Mouse (Mus musculus): ENCODE measurements at regions not wholly inside any gene's neighbourhood (a gene's known extent, or its start where the extent isn't known, plus 50 kb on each side); places are given as distances from the start of the nearest gene placed in this dataset.

GRCm38 (mm10) chr8:34359776-34360175, 248.2 kb upstream of the Gm10131 start:
- Histone ChIP-seq H3K79me2 (ENCODE audit: control insufficient read depth, insufficient read depth, low read length, poor library complexity) (no peaks in the 10 kb centered on the region), H3K9ac (ENCODE audit: control insufficient read depth, low read depth, low read length, poor library complexity, severe bottlenecking) (no peak overlapping the region), H3K27ac (ENCODE audit: control insufficient read depth, low read depth, low read length) (no peak overlapping the region), H3K4me3 (ENCODE audit: control insufficient read depth in 1 of 2, insufficient read depth in 1 of 2, low read depth in 2 of 2, low read length in 2 of 2) (no peak overlapping the region), H3K4me1 (ENCODE audit: control insufficient read depth in 1 of 2, insufficient read depth in 2 of 2, low read length in 2 of 2) (no peaks in the 10 kb centered on the region), H3K27me3 (ENCODE audit: control insufficient read depth in 1 of 2, insufficient read depth in 2 of 2, low read length in 2 of 2) (no peaks in the 10 kb centered on the region), H3K36me3 (ENCODE audit: control insufficient read depth in 1 of 2, insufficient read depth in 2 of 2, low read length in 2 of 2) (no peaks in the 10 kb centered on the region), H3K9me3 (replicated peaks; ENCODE audit: insufficient read depth, low read length) (no peaks in the 10 kb centered on the region)
- TF ChIP-seq CHD1 (IDR thresholded peaks at IDR 0.05; ENCODE audit: low read depth, low read length): no peak
- no peak for TF ChIP-seq EP300 (IDR thresholded peaks at IDR 0.05; ENCODE audit: low read depth in 1 of 2, low read length in 2 of 2)
- TF ChIP-seq UBTF (IDR thresholded peaks at IDR 0.05; ENCODE audit: borderline replicate concordance, insufficient read depth, low read depth, low read length): no peak
- no peak for TF ChIP-seq BHLHE40 (IDR thresholded peaks at IDR 0.05; ENCODE audit: borderline replicate concordance, low read depth, low read length)
- TF ChIP-seq MYB (IDR thresholded peaks at IDR 0.05; ENCODE audit: low read depth, low read length): no peak
- no peak for TF ChIP-seq USF2 (IDR thresholded peaks at IDR 0.05; ENCODE audit: borderline replicate concordance in 1 of 2, insufficient read depth in 1 of 2, low read depth in 1 of 2, low read length in 2 of 2)
- no peak for TF ChIP-seq TBP (IDR thresholded peaks at IDR 0.05; ENCODE audit: low read depth, low read length)
- TF ChIP-seq RCOR1 (IDR thresholded peaks at IDR 0.05; ENCODE audit: low read depth, low read length): no peak
- TF ChIP-seq MYC (IDR thresholded peaks at IDR 0.05; ENCODE audit: low read depth, low read length): no peak
- TF ChIP-seq JUND (IDR thresholded peaks at IDR 0.05; ENCODE audit: low read depth, low read length): no peak
- TF ChIP-seq ETS1 (IDR thresholded peaks at IDR 0.05; ENCODE audit: low read depth, low read length): no peak
- TF ChIP-seq TCF12 (IDR thresholded peaks at IDR 0.05; ENCODE audit: low read depth, low read length): no peak
- no peak for TF ChIP-seq GATA1 (IDR thresholded peaks at IDR 0.05; ENCODE audit: low read depth, low read length)
- TF ChIP-seq KAT2A (conservative IDR thresholded peaks at IDR 0.05; ENCODE audit: low read depth, low read length): no peak
- TF ChIP-seq CTCF (IDR thresholded peaks at IDR 0.05 in 2 of 3, conservative IDR thresholded peaks at IDR 0.05 in 1 of 3; ENCODE audit: control insufficient read depth in 1 of 3, insufficient read depth in 1 of 3, low read depth in 2 of 3, low read length in 3 of 3, poor library complexity in 1 of 3, severe bottlenecking in 1 of 3): no peak
- no peak for TF ChIP-seq ELF1 (IDR thresholded peaks at IDR 0.05; ENCODE audit: low read depth, low read length)
- TF ChIP-seq RAD21 (IDR thresholded peaks at IDR 0.05; ENCODE audit: low read depth, low read length): no peak
- DNase-seq (ENCODE audit: low read depth, low spot score): no peak

GRCm38 (mm10) chr8:34355059-34355458, 243.5 kb upstream of the Gm10131 start:
- Histone ChIP-seq H3K4me1 (ENCODE audit: control insufficient read depth in 1 of 2, insufficient read depth in 2 of 2, low read length in 2 of 2) (no peaks in the 10 kb centered on the region), H3K9me3 (replicated peaks; ENCODE audit: insufficient read depth, low read length) (no peaks in the 10 kb centered on the region), H3K36me3 (ENCODE audit: control insufficient read depth in 1 of 2, insufficient read depth in 2 of 2, low read length in 2 of 2) (no peaks in the 10 kb centered on the region), H3K4me3 (ENCODE audit: control insufficient read depth in 1 of 2, insufficient read depth in 1 of 2, low read depth in 2 of 2, low read length in 2 of 2) (no peak overlapping the region), H3K79me2 (ENCODE audit: control insufficient read depth, insufficient read depth, low read length, poor library complexity) (no peaks in the 10 kb centered on the region), H3K9ac (ENCODE audit: control insufficient read depth, low read depth, low read length, poor library complexity, severe bottlenecking) (no peak overlapping the region), H3K27ac (ENCODE audit: control insufficient read depth, low read depth, low read length) (no peak overlapping the region), H3K27me3 (ENCODE audit: control insufficient read depth in 1 of 2, insufficient read depth in 2 of 2, low read length in 2 of 2) (no peaks in the 10 kb centered on the region)
- TF ChIP-seq POLR2AphosphoS2 (IDR thresholded peaks at IDR 0.05; ENCODE audit: low read length) (no peak), GABPA (IDR thresholded peaks at IDR 0.05; ENCODE audit: low read depth, low read length) (no peak), ZC3H11A (IDR thresholded peaks at IDR 0.05; ENCODE audit: low read depth, low read length) (no peak), TCF12 (IDR thresholded peaks at IDR 0.05; ENCODE audit: low read depth, low read length) (no peak), POLR2A (IDR thresholded peaks at IDR 0.05; ENCODE audit: control insufficient read depth in 1 of 2, insufficient read depth in 1 of 2, low read depth in 1 of 2, low read length in 2 of 2, poor library complexity in 1 of 2) (no peak), BHLHE40 (IDR thresholded peaks at IDR 0.05; ENCODE audit: borderline replicate concordance, low read depth, low read length) (no peak), CHD1 (IDR thresholded peaks at IDR 0.05; ENCODE audit: low read depth, low read length) (no peak), EP300 (IDR thresholded peaks at IDR 0.05; ENCODE audit: low read depth in 1 of 2, low read length in 2 of 2) (no peak), CHD2 (IDR thresholded peaks at IDR 0.05; ENCODE audit: low read length) (no peak), MAFK (IDR thresholded peaks at IDR 0.05; ENCODE audit: borderline replicate concordance, low read depth, low read length) (no peak), MXI1 (IDR thresholded peaks at IDR 0.05; ENCODE audit: low read depth, low read length) (no peak), ZNF384 (IDR thresholded peaks at IDR 0.05; ENCODE audit: low read depth, low read length) (no peak), UBTF (IDR thresholded peaks at IDR 0.05; ENCODE audit: borderline replicate concordance, insufficient read depth, low read depth, low read length) (no peak), ELF1 (IDR thresholded peaks at IDR 0.05; ENCODE audit: low read depth, low read length) (no peak), MAZ (IDR thresholded peaks at IDR 0.05; ENCODE audit: low read depth, low read length) (no peak), POLR2AphosphoS5 (IDR thresholded peaks at IDR 0.05; ENCODE audit: borderline replicate concordance, low read depth, low read length) (no peak), MYC (IDR thresholded peaks at IDR 0.05; ENCODE audit: low read depth, low read length) (no peak), TAL1 (IDR thresholded peaks at IDR 0.05; ENCODE audit: low read length) (no peak), NRF1 (IDR thresholded peaks at IDR 0.05; ENCODE audit: insufficient read depth, low read depth, low read length, poor library complexity, severe bottlenecking) (no peak), CTCF (IDR thresholded peaks at IDR 0.05 in 2 of 3, conservative IDR thresholded peaks at IDR 0.05 in 1 of 3; ENCODE audit: control insufficient read depth in 1 of 3, insufficient read depth in 1 of 3, low read depth in 2 of 3, low read length in 3 of 3, poor library complexity in 1 of 3, severe bottlenecking in 1 of 3) (no peak)
- no peak for DNase-seq (ENCODE audit: low read depth, low spot score)

Data from MEL (cell line).